Mouse (Mus musculus): ENCODE measurements around the gene Rab1b.

- TF ChIP-seq GATA1 (IDR thresholded peaks at IDR 0.05; ENCODE audit: borderline replicate concordance, low read length) (no peak), FLI1 (IDR thresholded peaks at IDR 0.05; ENCODE audit: low read length) (no peak)
Measured at GRCm38 (mm10) chr19:5108271-5108575, 1.4 kb upstream of the Rab1b start.
